Mouse (Mus musculus) monocyte, adult 59 days (primary cell): Measurements from ENCODE around the gene Bag6. TPM values are rescaled to one million over a fixed set of nuclear protein-coding genes. Genes with fewer than 3 reads are reported as not detected.

Experiments used
- total RNA-seq, 2 experiments: library from RNA; stranded (reverse); gene quantifications; one replicate each; pipeline ENCODE4 v1.2.4; 2023

Bag6 gene
- total RNA-seq, 2 experiments from 2014 or later, result 324 to 360 TPM

Other genes with a start within 250 kb of the Bag6 start
- gene C2, start 236.9 kb upstream of the Bag6 start, total RNA-seq, result 10 to 100 TPM; 16.6 to 17.2 TPM
- gene Ehmt2, start 236.7 kb upstream of the Bag6 start, total RNA-seq, result 100 to 1,000 TPM; 134 to 139 TPM
- gene Slc44a4, start 220.7 kb upstream of the Bag6 start, total RNA-seq, result not detected
- gene Neu1, start 203.9 kb upstream of the Bag6 start, total RNA-seq, result 10 to 100 TPM; 58.9 to 60.2 TPM
- 100 to 1,000 TPM; 240 to 289 TPM for gene Hspa1b, start 175.9 kb upstream of the Bag6 start, total RNA-seq
- gene Gm20481, start 165.3 kb upstream of the Bag6 start, total RNA-seq, result not detected
- gene Hspa1a, start 163.0 kb upstream of the Bag6 start, total RNA-seq, result 100 to 1,000 TPM; 322 to 373 TPM
- gene Hspa1l, start 162.5 kb upstream of the Bag6 start, total RNA-seq, result under 1 TPM; 0.55 to 0.76 TPM
- gene Lsm2, start 153.3 kb upstream of the Bag6 start, total RNA-seq, result 10 to 100 TPM; 18.6 to 21.1 TPM
- 10 to 100 TPM; 89.4 to 93.9 TPM for gene Vars, start 134.2 kb upstream of the Bag6 start, total RNA-seq
- under 1 TPM in 1 of 2 experiments, not detected in 1; 0.16 TPM for gene Vwa7, start 118.6 kb upstream of the Bag6 start, total RNA-seq
- not detected for gene Sapcd1, start 107.2 kb upstream of the Bag6 start, total RNA-seq
- 1 to 10 TPM; 1.0 to 2.2 TPM for gene Msh5, start 88.4 kb upstream of the Bag6 start, total RNA-seq
- 100 to 1,000 TPM; 258 to 267 TPM for gene Clic1, start 85.2 kb upstream of the Bag6 start, total RNA-seq
- gene Ddah2, start 76.1 kb upstream of the Bag6 start, total RNA-seq, result 1 to 10 TPM; 1.2 to 1.7 TPM
- not detected for gene Ly6g6c, start 69.8 kb upstream of the Bag6 start, total RNA-seq
- not detected for gene Mpig6b, start 69.0 kb upstream of the Bag6 start, total RNA-seq
- gene Ly6g6e, start 58.3 kb upstream of the Bag6 start, total RNA-seq, result not detected
- not detected for gene Ly6g6d, start 57.1 kb upstream of the Bag6 start, total RNA-seq
- gene Ly6g6f, start 49.6 kb upstream of the Bag6 start, total RNA-seq, result not detected
- gene Abhd16a, start 45.9 kb upstream of the Bag6 start, total RNA-seq, result 10 to 100 TPM; 58.8 to 60.6 TPM
- gene Ly6g5c, start 26.9 kb upstream of the Bag6 start, total RNA-seq, result not detected
- gene Ly6g5b, start 19.8 kb upstream of the Bag6 start, total RNA-seq, result under 1 TPM; 0.42 to 0.61 TPM
- gene Gpank1, start 13.7 kb upstream of the Bag6 start, total RNA-seq, result 10 to 100 TPM; 22.2 to 30.3 TPM
- gene Csnk2b, start 13.1 kb upstream of the Bag6 start, total RNA-seq, result 100 to 1,000 TPM; 133 to 155 TPM
- 10 to 100 TPM; 15.5 to 25.3 TPM for gene D17H6S53E, start 8.8 kb upstream of the Bag6 start, total RNA-seq
- gene Apom, start 3.1 kb upstream of the Bag6 start, total RNA-seq, result not detected
- gene Prrc2a, start 29.7 kb downstream of the Bag6 start, total RNA-seq, result 100 to 1,000 TPM; 227 to 228 TPM
- 100 to 1,000 TPM; 172 to 206 TPM for gene Aif1, start 40.9 kb downstream of the Bag6 start, total RNA-seq
- gene Lst1, start 53.3 kb downstream of the Bag6 start, total RNA-seq, result 100 to 1,000 TPM; 935 to 974 TPM
- gene Ltb, start 59.3 kb downstream of the Bag6 start, total RNA-seq, result 10 to 100 TPM; 72.7 to 86.4 TPM
- gene Tnf, start 66.8 kb downstream of the Bag6 start, total RNA-seq, result 10 to 100 TPM; 57.3 to 92.8 TPM
- gene Lta, start 70.2 kb downstream of the Bag6 start, total RNA-seq, result not detected
- gene Gm16181, start 85.7 kb downstream of the Bag6 start, total RNA-seq, result 1 to 10 TPM in 1 of 2 experiments, not detected in 1; 1.3 TPM
- gene Atp6v1g2, start 98.5 kb downstream of the Bag6 start, total RNA-seq, result 1 to 10 TPM; 1.8 to 4.2 TPM
- 10 to 100 TPM; 13.1 to 13.4 TPM for gene Nfkbil1, start 100.6 kb downstream of the Bag6 start, total RNA-seq
- gene Ddx39b, start 106.6 kb downstream of the Bag6 start, total RNA-seq, result 100 to 1,000 TPM; 243 to 247 TPM
- gene H2-D1, start 127.6 kb downstream of the Bag6 start, total RNA-seq, result 1,000 to 10,000 TPM; 2,563 to 2,615 TPM
- gene H2-Q1, start 185.2 kb downstream of the Bag6 start, total RNA-seq, result 10 to 100 TPM; 10.2 to 13.7 TPM
- gene H2-Q2, start 207.1 kb downstream of the Bag6 start, total RNA-seq, result 10 to 100 TPM; 11.6 to 12.7 TPM
- gene H2-Q4, start 244.4 kb downstream of the Bag6 start, total RNA-seq, result 100 to 1,000 TPM; 176 to 190 TPM